Mouse (Mus musculus): Measurements from ENCODE around the gene Tgif1.

The Tgif1 gene

GRCm38 (mm10) chr17:70866538-70867114 is 13.3 kb upstream of the Tgif1 start:
- in situ Hi-C loops (cut with MboI, MseI): loop anchor here (25.0 kb wide), 1 partner anchor 1454 kb away; no protein-coding TSS in a partner anchor

- in situ Hi-C loops (cut with MboI, MseI): loop anchor here (25.0 kb wide), 1 partner anchor 1454 kb away; no protein-coding TSS in a partner anchor
These were observed 12.7 kb upstream of the Tgif1 start for GRCm38 (mm10) chr17:70866029-70866428.

GRCm38 (mm10) chr17:70865060-70865604 is 11.8 kb upstream of the Tgif1 start:
- in situ Hi-C loops (cut with MboI, MseI): loop anchor here (25.0 kb wide), 1 partner anchor 1453 kb away; no protein-coding TSS in a partner anchor

GRCm38 (mm10) chr17:70864645-70865044 is 11.3 kb upstream of the Tgif1 start:
- in situ Hi-C loops (cut with MboI, MseI): loop anchor here (25.0 kb wide), 1 partner anchor 1452 kb away; no protein-coding TSS in a partner anchor

GRCm38 (mm10) chr17:70864117-70864516 is 10.8 kb upstream of the Tgif1 start:
- in situ Hi-C loops (cut with MboI, MseI): loop anchor here (25.0 kb wide), 1 partner anchor 1452 kb away; no protein-coding TSS in a partner anchor

GRCm38 (mm10) chr17:70858814-70859213 is 5.5 kb upstream of the Tgif1 start:
- in situ Hi-C loops (cut with MboI, MseI): loop anchor here (25.0 kb wide), 1 partner anchor 1447 kb away; no protein-coding TSS in a partner anchor

- in situ Hi-C loops (cut with MboI, MseI): loop anchor here (25.0 kb wide), 1 partner anchor 1445 kb away; no protein-coding TSS in a partner anchor
These were observed 3.6 kb upstream of the Tgif1 start for GRCm38 (mm10) chr17:70856871-70857415.

GRCm38 (mm10) chr17:70854021-70854420 is 675 bp upstream of the Tgif1 start:
- in situ Hi-C loops (cut with MboI, MseI): loop anchor here (5.0 to 25.0 kb wide), 2 partner anchors 133 to 1442 kb away; no protein-coding TSS in a partner anchor

GRCm38 (mm10) chr17:70852686-70853386 is 510 bp downstream of the Tgif1 start:
- in situ Hi-C loops (cut with MboI, MseI): loop anchor here (5.0 to 25.0 kb wide), 2 partner anchors 134 to 1441 kb away; no protein-coding TSS in a partner anchor

GRCm38 (mm10) chr17:70852011-70852685 is 1.2 kb downstream of the Tgif1 start:
- in situ Hi-C loops (cut with MboI, MseI): loop anchor here (5.0 to 25.0 kb wide), 2 partner anchors 135 to 1440 kb away; no protein-coding TSS in a partner anchor

- in situ Hi-C loops (cut with MboI, MseI): loop anchor here (5.0 to 25.0 kb wide), 2 partner anchors 136 to 1439 kb away; no protein-coding TSS in a partner anchor
These were observed 2.1 kb downstream of the Tgif1 start for GRCm38 (mm10) chr17:70850996-70851991.

GRCm38 (mm10) chr17:70850233-70850995 is 2.9 kb downstream of the Tgif1 start:
- in situ Hi-C loops (cut with MboI, MseI): loop anchor here (5.0 to 25.0 kb wide), 2 partner anchors 137 to 1438 kb away; no protein-coding TSS in a partner anchor

GRCm38 (mm10) chr17:70849399-70850232 is 3.7 kb downstream of the Tgif1 start:
- in situ Hi-C loops (cut with MboI, MseI): loop anchor here (5.0 to 25.0 kb wide), 2 partner anchors 138 to 1437 kb away; no protein-coding TSS in a partner anchor

GRCm38 (mm10) chr17:70848511-70849398 is 4.6 kb downstream of the Tgif1 start:
- in situ Hi-C loops (cut with MboI, MseI): no loop called here

- in situ Hi-C loops (cut with MboI, MseI): no loop called here
These were observed 5.4 kb downstream of the Tgif1 start for GRCm38 (mm10) chr17:70847751-70848510.

GRCm38 (mm10) chr17:70847086-70847485 is 6.3 kb downstream of the Tgif1 start:
- in situ Hi-C loops (cut with MboI, MseI): no loop called here

All from T-helper 1 cell (primary cell).